Mouse (Mus musculus) erythroblast, embryonic 14.5 days (primary cell): ENCODE data around the gene Hmgcl. TPM values are rescaled to one million over a fixed set of nuclear protein-coding genes. Genes with fewer than 3 reads are reported as not detected.

Experiments used
- H3K27me3 ChIP-seq: 2 replicates; pipeline ENCODE4 v1.6.1; 2012; ENCODE audit warnings: inconsistent platforms; ENCODE audit not compliant: control insufficient read depth
- H3K36me3 ChIP-seq: 2 replicates; pipeline ENCODE4 v1.6.1; 2012; ENCODE audit warnings: mild to moderate bottlenecking, inconsistent platforms; ENCODE audit not compliant: control insufficient read depth
- H3K4me1 ChIP-seq: 2 replicates; pipeline ENCODE4 v1.6.1; 2012; ENCODE audit warnings: inconsistent platforms; ENCODE audit not compliant: control insufficient read depth
- H3K4me3 ChIP-seq: replicated peaks from 2 replicates; pipeline ENCODE3; 2012; ENCODE audit warnings: moderate library complexity, mild to moderate bottlenecking, inconsistent platforms
- H3K9me3 ChIP-seq: 2 replicates; pipeline ENCODE4 v1.6.1; 2012; ENCODE audit warnings: low read length, inconsistent platforms, mixed read lengths; ENCODE audit not compliant: control insufficient read depth
- GATA1 ChIP-seq: IDR thresholded peaks from 2 replicates; pipeline ENCODE4 v1.6.1; 2012; ENCODE audit warnings: low read length, inconsistent platforms, mixed read lengths
- TAL1 ChIP-seq: IDR thresholded peaks from 3 replicates; pipeline ENCODE4 v1.6.1; 2012; ENCODE audit warnings: low read length, inconsistent platforms, mixed read lengths
- polyA plus RNA-seq: library from polyadenylated mRNA; stranded (reverse); fragments of >175 nt; gene quantifications from 2 replicates; pipeline ENCODE4 v1.2.3, GENCODE M21; 2012

Hmgcl gene
- polyA plus RNA-seq, 1 experiment = 4.9 TPM

DNA sequence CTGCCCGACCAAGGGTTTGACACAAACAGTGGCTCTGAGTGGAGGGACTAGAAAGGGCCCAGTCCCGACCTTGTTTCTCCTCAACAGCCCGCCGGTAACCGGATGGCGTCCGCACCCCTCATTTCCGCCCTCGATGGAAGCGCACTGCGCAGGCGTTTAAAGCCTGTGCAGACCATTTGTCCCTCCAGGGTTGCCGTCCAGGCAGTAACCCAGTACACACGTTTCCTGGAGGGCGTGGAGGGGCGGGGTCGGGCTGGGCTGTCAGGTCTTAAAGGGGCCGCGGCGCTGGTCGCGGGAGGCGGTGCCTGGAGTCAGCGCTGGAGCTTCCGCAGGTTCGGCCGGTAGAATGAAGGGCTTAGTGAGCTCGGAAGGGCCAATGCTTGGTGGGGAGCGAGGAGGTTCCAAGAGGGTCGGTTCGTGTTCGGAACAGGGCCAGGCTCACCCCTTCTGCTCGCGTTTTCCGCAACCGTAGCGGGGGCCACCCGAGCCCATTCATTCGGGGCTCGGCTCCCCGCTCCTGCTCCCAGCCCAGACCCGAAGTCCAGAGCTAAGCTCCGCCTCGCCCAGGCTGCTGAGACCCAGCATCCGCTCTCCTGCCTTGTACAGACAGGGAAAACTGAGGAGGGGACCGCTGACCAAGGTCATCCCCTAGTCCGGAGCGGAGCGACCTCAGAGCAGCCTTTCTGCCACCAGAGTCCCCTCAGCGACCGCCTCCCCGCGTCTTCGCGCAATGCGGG is 17.4 kb downstream of the Hmgcl start, which contains the start of gene Gale:
Gene Gale, plus strand, starts transcription at position 271 of the 737 bp plus-strand sequence.
- peaks cover 52% of the 10 kb centered on the region for H3K4me1 ChIP-seq
- H3K36me3 ChIP-seq = peaks cover 75% of the 10 kb centered on the region

DNA sequence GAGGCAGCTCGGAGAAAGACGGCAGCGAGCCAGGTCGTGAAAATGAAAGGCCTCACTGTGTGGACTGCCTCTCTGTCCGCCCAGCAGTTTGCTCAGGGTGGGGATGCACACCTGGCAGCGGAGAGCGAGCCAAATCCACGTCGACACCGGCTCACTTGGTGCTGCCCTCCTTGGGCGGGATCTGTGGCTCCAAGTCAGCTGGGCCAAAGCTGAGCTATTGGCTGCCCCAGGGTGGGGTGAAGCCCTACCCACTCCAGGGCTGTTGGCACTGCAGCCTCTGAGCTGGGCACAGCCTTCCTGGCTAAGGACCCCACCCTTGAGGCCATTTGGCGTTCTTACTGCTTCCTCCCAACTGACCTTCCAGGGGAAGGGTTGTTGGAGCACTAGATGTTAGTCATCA is 18.2 kb downstream of the Hmgcl start:
- Histone ChIP-seq H3K4me1 (peaks cover 52% of the 10 kb centered on the region), H3K36me3 (peaks cover 75% of the 10 kb centered on the region), H3K27me3 (no peaks in the 10 kb centered on the region), H3K9me3 (no peaks in the 10 kb centered on the region), H3K4me3 (peak overlapping the region; percentile 73)
- TF ChIP-seq TAL1 (no peak), GATA1 (no peak)

More for the DNA sequence above, 17.4 kb downstream of the Hmgcl start, which contains the start of gene Gale:
- TF ChIP-seq GATA1 = no peak
- H3K27me3 ChIP-seq = no peaks in the 10 kb centered on the region
- H3K9me3 ChIP-seq = no peaks in the 10 kb centered on the region
- peak within 1 kb of the TSS; percentile 73 for H3K4me3 ChIP-seq

DNA sequence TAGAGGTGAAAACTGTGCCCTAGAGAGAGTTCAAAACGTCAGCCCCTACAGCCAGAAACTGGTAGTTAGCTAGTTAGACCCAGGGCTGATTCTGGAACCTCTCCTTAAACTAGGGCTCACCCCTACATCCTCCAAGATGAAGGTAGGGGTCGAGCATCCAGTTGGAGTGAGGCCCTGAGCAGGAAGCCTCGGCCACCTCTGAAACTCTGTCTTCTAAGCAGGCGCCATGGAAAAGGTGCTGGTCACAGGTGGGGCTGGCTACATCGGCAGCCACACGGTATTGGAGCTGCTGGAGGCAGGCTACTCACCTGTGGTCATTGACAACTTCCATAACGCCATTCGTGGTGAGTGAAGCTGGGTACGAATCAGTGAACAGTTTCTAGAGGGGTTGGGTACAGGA is 18.9 kb downstream of the Hmgcl start:
- Histone ChIP-seq H3K27me3 (no peaks in the 10 kb centered on the region), H3K36me3 (peaks cover 75% of the 10 kb centered on the region), H3K4me1 (peaks cover 53% of the 10 kb centered on the region), H3K4me3 (peak overlapping the region; percentile 73), H3K9me3 (no peaks in the 10 kb centered on the region)
- TF ChIP-seq GATA1 (no peak), TAL1 (no peak)

DNA sequence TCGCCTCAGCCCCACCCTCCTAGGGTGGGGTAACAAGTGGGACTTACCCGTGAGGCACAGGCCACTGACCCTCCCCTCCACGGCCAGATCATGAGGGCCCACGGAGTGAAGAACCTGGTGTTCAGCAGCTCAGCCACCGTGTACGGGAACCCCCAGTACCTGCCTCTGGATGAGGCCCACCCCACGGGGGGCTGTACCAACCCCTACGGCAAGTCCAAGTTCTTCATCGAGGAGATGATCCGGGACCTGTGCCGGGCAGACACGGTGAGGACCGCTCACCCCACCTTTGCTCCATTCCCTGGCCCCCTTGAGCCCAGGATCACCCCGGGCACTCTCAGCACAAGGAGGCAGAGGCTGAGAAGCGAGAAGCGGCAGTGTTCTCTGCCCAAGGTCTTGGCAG is 20.0 kb downstream of the Hmgcl start:
- TF ChIP-seq TAL1 (no peak), GATA1 (no peak)
- Histone ChIP-seq H3K9me3 (no peaks in the 10 kb centered on the region), H3K4me1 (peaks cover 58% of the 10 kb centered on the region), H3K36me3 (peaks cover 70% of the 10 kb centered on the region), H3K4me3 (no peak overlapping the region), H3K27me3 (no peaks in the 10 kb centered on the region)

DNA sequence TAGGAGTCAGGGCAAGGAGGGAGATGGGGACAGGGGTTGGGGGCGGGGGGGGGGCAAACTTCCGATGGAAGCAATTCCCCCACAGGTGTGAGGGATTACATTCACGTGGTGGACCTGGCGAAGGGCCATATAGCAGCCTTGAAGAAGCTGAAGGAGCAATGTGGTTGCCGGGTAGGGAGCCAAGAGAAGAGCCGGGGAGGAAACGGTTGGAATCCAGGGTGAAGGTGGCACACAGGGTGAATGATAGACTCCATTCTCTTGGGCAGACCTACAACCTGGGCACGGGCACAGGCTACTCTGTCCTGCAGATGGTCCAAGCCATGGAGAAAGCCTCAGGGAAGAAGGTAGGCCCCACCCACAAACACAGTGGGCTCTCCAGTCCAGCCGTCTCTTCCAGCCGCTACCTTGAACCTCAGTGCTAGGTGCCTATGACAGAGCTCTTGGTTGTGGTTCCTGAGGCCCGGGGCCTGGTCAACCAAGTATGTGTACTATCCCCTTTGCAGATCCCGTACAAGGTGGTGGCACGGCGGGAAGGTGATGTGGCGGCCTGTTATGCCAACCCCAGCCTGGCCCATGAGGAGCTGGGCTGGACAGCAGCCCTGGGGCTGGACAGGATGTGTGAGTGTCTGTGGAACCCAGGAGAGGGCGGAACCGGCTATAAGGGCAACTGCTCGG is 21.0 kb downstream of the Hmgcl start:
- peaks cover 61% of the 10 kb centered on the region for H3K36me3 ChIP-seq
- H3K4me1 ChIP-seq = peaks cover 58% of the 10 kb centered on the region
- TF ChIP-seq GATA1 (no peak), TAL1 (no peak)
- no peaks in the 10 kb centered on the region for H3K9me3 ChIP-seq
- H3K27me3 ChIP-seq = no peaks in the 10 kb centered on the region
- H3K4me3 ChIP-seq = no peak overlapping the region

DNA sequence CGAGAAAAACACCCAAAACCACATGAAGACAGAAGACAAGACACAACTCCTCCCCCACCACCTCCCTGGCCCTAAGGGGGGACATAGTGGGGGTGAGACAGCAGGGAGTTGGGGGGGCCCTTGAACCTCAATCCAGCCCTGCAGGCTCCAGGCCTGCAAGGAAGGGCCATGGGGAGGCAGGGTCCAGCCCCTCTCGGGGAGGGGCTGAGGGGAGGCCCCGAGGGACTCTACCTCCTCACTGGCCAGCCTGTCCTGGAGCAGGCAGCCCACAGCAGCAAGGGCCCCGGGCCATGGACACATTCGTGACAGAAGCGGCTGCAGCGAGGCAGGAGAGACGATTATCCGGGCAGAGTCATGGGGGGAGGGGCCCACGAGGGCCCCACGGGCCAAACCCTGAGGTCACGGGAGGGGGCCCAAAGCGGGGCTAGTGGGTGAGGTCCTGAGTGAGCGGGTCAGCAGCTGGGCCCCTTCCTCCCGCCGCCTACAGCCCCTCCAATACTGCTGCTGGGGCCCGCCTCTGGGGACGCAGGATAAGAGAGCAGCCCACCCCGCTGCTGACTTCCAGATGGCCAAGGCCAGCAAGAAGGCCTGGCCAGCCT is 22.1 kb downstream of the Hmgcl start:
- TF ChIP-seq GATA1 (no peak), TAL1 (no peak)
- Histone ChIP-seq H3K9me3 (no peaks in the 10 kb centered on the region), H3K4me3 (no peak overlapping the region), H3K27me3 (no peaks in the 10 kb centered on the region), H3K36me3 (peaks cover 64% of the 10 kb centered on the region), H3K4me1 (peaks cover 58% of the 10 kb centered on the region)

DNA sequence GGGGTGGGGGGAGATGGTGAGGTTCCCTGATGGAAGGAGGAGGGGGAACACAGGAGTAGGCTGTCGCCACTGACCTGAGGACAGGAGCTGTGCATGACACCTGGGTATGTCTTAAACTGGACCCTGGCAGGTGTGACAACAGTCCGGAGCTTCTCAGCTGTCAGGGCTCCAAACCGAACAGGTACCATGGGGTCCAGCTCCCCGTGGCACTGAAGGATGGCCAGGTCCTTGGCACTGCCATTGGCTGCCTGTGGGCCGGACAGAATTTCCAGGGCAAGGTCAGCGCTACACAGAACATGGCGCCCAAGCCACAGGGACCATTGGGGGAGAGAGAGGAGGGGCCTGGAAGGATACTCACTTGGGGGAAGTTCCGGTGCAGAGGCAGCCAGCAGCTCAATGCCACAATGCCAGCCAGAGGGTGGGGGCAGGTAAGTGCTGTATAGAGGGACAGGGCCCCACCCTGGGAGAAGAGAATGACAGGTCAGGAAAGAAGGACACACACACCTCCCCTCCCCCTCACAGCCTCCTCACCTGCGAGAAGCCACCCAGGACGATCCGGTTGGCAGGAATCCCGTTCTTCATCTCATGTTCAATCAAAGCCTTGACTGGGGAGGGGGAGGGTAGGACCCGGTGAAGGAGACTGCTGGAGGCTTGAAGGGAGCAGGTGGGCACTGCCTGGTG is 23.0 kb downstream of the Hmgcl start:
- H3K27me3 ChIP-seq = no peaks in the 10 kb centered on the region
- no peak overlapping the region for H3K4me3 ChIP-seq
- TF ChIP-seq TAL1 = no peak
- no peak for TF ChIP-seq GATA1
- H3K4me1 ChIP-seq = peaks cover 57% of the 10 kb centered on the region
- no peaks in the 10 kb centered on the region for H3K9me3 ChIP-seq
- peaks cover 73% of the 10 kb centered on the region for H3K36me3 ChIP-seq

DNA sequence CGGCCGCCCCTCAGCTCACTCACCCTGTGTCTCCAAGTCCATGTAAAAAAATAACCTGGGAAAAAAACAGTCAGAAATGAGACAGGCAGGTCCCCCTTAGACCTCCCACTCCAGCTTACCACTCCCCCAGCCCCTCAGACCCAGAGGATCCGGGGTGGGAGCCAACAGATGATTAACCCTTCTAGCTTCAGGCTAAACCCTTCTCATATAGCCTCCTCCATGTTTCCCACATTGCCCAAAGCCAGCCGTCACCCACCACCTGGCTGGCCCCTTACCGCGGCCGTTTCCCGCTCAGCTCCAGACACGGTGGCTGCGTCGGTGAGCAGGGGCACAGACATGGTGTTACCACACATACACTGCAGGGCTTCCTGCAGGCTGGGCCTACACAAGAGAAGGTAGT is 24.3 kb downstream of the Hmgcl start:
- no peak for TF ChIP-seq TAL1
- TF ChIP-seq GATA1 = no peak
- peaks cover 81% of the 10 kb centered on the region for H3K36me3 ChIP-seq
- H3K4me1 ChIP-seq = peaks cover 44% of the 10 kb centered on the region
- no peaks in the 10 kb centered on the region for H3K9me3 ChIP-seq
- H3K27me3 ChIP-seq = no peaks in the 10 kb centered on the region
- H3K4me3 ChIP-seq = no peak overlapping the region

DNA sequence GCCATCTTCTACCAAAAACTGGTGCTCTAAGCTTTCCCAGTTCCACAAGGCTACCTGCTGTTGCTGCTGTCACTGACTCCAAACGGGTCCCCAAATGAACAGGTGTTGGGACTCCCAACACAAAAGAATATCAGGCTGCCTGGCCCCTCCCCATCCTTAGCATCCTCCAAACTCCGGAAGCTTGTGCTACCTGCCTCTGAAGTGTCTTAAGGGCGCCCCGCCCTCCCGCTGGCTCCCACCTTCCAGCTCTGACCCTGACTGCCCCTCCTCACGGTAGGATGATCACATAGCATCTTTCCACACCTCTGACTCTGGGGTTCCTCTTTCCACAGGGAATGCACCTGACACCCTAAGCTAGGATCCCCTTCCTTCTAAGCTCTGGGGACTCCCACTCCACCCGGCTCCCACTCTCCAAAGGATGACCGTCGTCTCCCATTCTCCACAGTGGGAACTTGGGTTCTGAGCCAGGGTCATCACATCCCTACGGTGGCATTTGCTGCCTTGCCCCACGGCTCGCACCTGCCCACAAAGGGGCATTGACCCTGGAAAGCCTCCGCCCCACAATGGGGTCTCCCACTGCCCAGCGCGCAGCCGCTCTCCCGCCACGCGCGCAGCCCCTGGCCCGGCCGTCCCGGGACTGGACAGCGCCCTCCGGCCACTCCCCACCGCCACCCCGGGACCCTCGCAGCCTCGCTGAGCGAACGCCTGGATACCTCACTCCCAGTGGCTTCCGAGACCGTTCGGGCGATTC is 25.7 kb downstream of the Hmgcl start:
- Histone ChIP-seq H3K4me3 (peak overlapping the region; percentile 80), H3K36me3 (peaks cover 81% of the 10 kb centered on the region), H3K27me3 (no peaks in the 10 kb centered on the region), H3K9me3 (no peaks in the 10 kb centered on the region), H3K4me1 (peaks cover 37% of the 10 kb centered on the region)
- TF ChIP-seq TAL1 (no peak), GATA1 (no peak)
